Mouse (Mus musculus): ENCODE data around the gene Ppp1r3g.
"Not testable (repeated sequence)": the region's sequence is repeated elsewhere in the genome, so short reads cannot be mapped to it uniquely, and the experiment has no call there.

Ppp1r3g gene

GRCm38 (mm10) chr13:35958539-35958938 is at the start of gene Ppp1r3g:
Gene Ppp1r3g, plus strand, starts transcription at chr13:35958839.
- CTCF ChIA-PET, result no interaction called here

GRCm38 (mm10) chr13:35911476-35911875 is 47.2 kb upstream of the Ppp1r3g start:
- CTCF ChIA-PET, result no interaction called here

- CTCF ChIA-PET, result no interaction called here
Observed at GRCm38 (mm10) chr13:35937991-35938390, 20.6 kb upstream of the Ppp1r3g start.

- CTCF ChIA-PET, result no interaction called here
Observed at GRCm38 (mm10) chr13:35939871-35940665, 18.6 kb upstream of the Ppp1r3g start.

- CTCF ChIA-PET, result interaction anchor here (0.6 kb wide), 1 partner anchor 13 kb away, joined by 3 read pairs; no protein-coding TSS in a partner anchor
Observed at GRCm38 (mm10) chr13:35940934-35941333, 17.7 kb upstream of the Ppp1r3g start.

GRCm38 (mm10) chr13:35946659-35947353 is 11.8 kb upstream of the Ppp1r3g start:
- CTCF ChIA-PET, result interaction anchor here (1.0 kb wide), 1 partner anchor 61 kb away, joined by 4 read pairs; no protein-coding TSS in a partner anchor

- CTCF ChIA-PET, result interaction anchor here (1.0 kb wide), 1 partner anchor 61 kb away, joined by 4 read pairs; no protein-coding TSS in a partner anchor
Observed at GRCm38 (mm10) chr13:35947354-35948000, 11.2 kb upstream of the Ppp1r3g start.

GRCm38 (mm10) chr13:35949814-35950455 is 8.7 kb upstream of the Ppp1r3g start:
- CTCF ChIA-PET, result no interaction called here

GRCm38 (mm10) chr13:35959391-35960067 is 890 bp downstream of the Ppp1r3g start:
- CTCF ChIA-PET, result no interaction called here

GRCm38 (mm10) chr13:35963583-35963982 is 4.9 kb downstream of the Ppp1r3g start:
- CTCF ChIA-PET, result interaction anchor here (0.6 kb wide), 1 partner anchor 888 kb away, joined by 4 read pairs; no protein-coding TSS in a partner anchor

- CTCF ChIA-PET, result no interaction called here
Observed at GRCm38 (mm10) chr13:35967690-35968089, 9.1 kb downstream of the Ppp1r3g start.

GRCm38 (mm10) chr13:35968131-35968718 is 9.6 kb downstream of the Ppp1r3g start:
- CTCF ChIA-PET, result no interaction called here

- CTCF ChIA-PET, result no interaction called here
Observed at GRCm38 (mm10) chr13:35968719-35969430, 10.2 kb downstream of the Ppp1r3g start.

- CTCF ChIA-PET, result no interaction called here
Observed at GRCm38 (mm10) chr13:35969431-35969721, 10.7 kb downstream of the Ppp1r3g start.

GRCm38 (mm10) chr13:35969829-35970228 is 11.2 kb downstream of the Ppp1r3g start:
- CTCF ChIA-PET, result no interaction called here

GRCm38 (mm10) chr13:35976912-35977311 is 18.3 kb downstream of the Ppp1r3g start:
- CTCF ChIA-PET, result no interaction called here

- CTCF ChIA-PET, result interaction anchor here (0.9 kb wide), 1 partner anchor 1024 kb away, joined by 24 read pairs; no protein-coding TSS in a partner anchor
Observed at GRCm38 (mm10) chr13:35980471-35980870, 21.8 kb downstream of the Ppp1r3g start.

GRCm38 (mm10) chr13:35982985-35983384 is 24.3 kb downstream of the Ppp1r3g start:
- CTCF ChIA-PET, result no interaction called here

GRCm38 (mm10) chr13:35989329-35989728 is 30.7 kb downstream of the Ppp1r3g start:
- CTCF ChIA-PET, result no interaction called here

GRCm38 (mm10) chr13:35991185-35991584 is 32.5 kb downstream of the Ppp1r3g start:
- CTCF ChIA-PET, result not testable (repeated sequence)
